Mouse (Mus musculus): ENCODE results near the gene Cyb5b. TPM values are rescaled to one million over a fixed set of nuclear protein-coding genes. Genes with fewer than 3 reads are reported as not detected.
"Not testable (repeated sequence)": the region's sequence is repeated elsewhere in the genome, so short reads cannot be mapped to it uniquely, and the experiment has no call there.

Gene Cyb5b
- polyA plus RNA-seq, 1 experiment from 2014 or later: 92.0 TPM

GRCm38 (mm10) chr8:107187631-107188030 lies 37.2 kb downstream of the Cyb5b start:
- WGBS: 78% methylated on average over 5 of the region's 5 CpGs
- ATAC-seq (ENCODE audit: insufficient read depth, low FRiP score, low read depth): no peak
- no peak overlapping the region for H3K4me2 ChIP-seq
- H3K27ac ChIP-seq: no peak overlapping the region
- H3K27me3 ChIP-seq (replicated peaks): no peaks in the 10 kb centered on the region
- H3K9me3 ChIP-seq: no peaks in the 10 kb centered on the region
- H3K36me3 ChIP-seq: peaks cover 19% of the 10 kb centered on the region; the same call in 1 of the 2 replicates
- H3K4me1 ChIP-seq: no peaks in the 10 kb centered on the region
- H3K4me3 ChIP-seq (replicated peaks): no peak overlapping the region
- H3K9ac ChIP-seq: no peak overlapping the region

- H3K27me3 ChIP-seq (replicated peaks): no peaks in the 10 kb centered on the region
- no peak overlapping the region for H3K4me3 ChIP-seq (replicated peaks)
- H3K4me1 ChIP-seq: no peaks in the 10 kb centered on the region
- H3K9me3 ChIP-seq: no peaks in the 10 kb centered on the region
- no peak overlapping the region for H3K4me2 ChIP-seq
- no peak for ATAC-seq (ENCODE audit: insufficient read depth, low FRiP score, low read depth)
- H3K36me3 ChIP-seq: no peaks in the 10 kb centered on the region
- H3K27ac ChIP-seq: no peak overlapping the region
- no peak overlapping the region for H3K9ac ChIP-seq
- WGBS: 69% methylated on average over 8 of the region's 8 CpGs
Measured at GRCm38 (mm10) chr8:107192631-107193030, 42.2 kb downstream of the Cyb5b start.

- H3K27ac ChIP-seq: no peak overlapping the region
- no peaks in the 10 kb centered on the region for H3K9me3 ChIP-seq
- H3K27me3 ChIP-seq (replicated peaks): no peaks in the 10 kb centered on the region
- H3K4me3 ChIP-seq (replicated peaks): no peak overlapping the region
- no peaks in the 10 kb centered on the region for H3K36me3 ChIP-seq
- no peak overlapping the region for H3K4me2 ChIP-seq
- H3K4me1 ChIP-seq: no peaks in the 10 kb centered on the region
- no peak for ATAC-seq (ENCODE audit: insufficient read depth, low FRiP score, low read depth)
- no peak overlapping the region for H3K9ac ChIP-seq
- 44% methylated on average over 6 of the region's 6 CpGs for WGBS
Measured at GRCm38 (mm10) chr8:107193331-107193730, 42.9 kb downstream of the Cyb5b start.

GRCm38 (mm10) chr8:107194786-107195451 lies 44.5 kb downstream of the Cyb5b start:
- no peak overlapping the region for H3K27ac ChIP-seq
- H3K4me3 ChIP-seq (replicated peaks): no peak overlapping the region
- H3K4me1 ChIP-seq: no peaks in the 10 kb centered on the region
- 87% methylated on average over 14 of the region's 14 CpGs for WGBS
- H3K9me3 ChIP-seq: no peaks in the 10 kb centered on the region
- ATAC-seq (ENCODE audit: insufficient read depth, low FRiP score, low read depth): no peak
- no peaks in the 10 kb centered on the region for H3K36me3 ChIP-seq
- H3K9ac ChIP-seq: no peak overlapping the region
- no peak overlapping the region for H3K4me2 ChIP-seq
- no peaks in the 10 kb centered on the region for H3K27me3 ChIP-seq (replicated peaks)

- Histone ChIP-seq H3K4me3 (replicated peaks) (no peak overlapping the region), H3K4me2 (peak overlapping the region; percentile 44), H3K36me3 (no peaks in the 10 kb centered on the region), H3K27ac (no peak overlapping the region), H3K9me3 (no peaks in the 10 kb centered on the region), H3K4me1 (no peaks in the 10 kb centered on the region), H3K9ac (no peak overlapping the region), H3K27me3 (replicated peaks) (no peaks in the 10 kb centered on the region)
- WGBS: 40% methylated on average over 24 of the region's 24 CpGs
- peak; percentile 10; the same call in 1 of the 2 replicates for ATAC-seq (ENCODE audit: insufficient read depth, low FRiP score, low read depth)
Measured at GRCm38 (mm10) chr8:107197901-107198826, 47.7 kb downstream of the Cyb5b start.

- Histone ChIP-seq H3K4me1 (peaks cover 8% of the 10 kb centered on the region; the same call in 1 of the 2 replicates), H3K27ac (no peak overlapping the region), H3K4me2 (no peak overlapping the region), H3K4me3 (replicated peaks) (no peak overlapping the region), H3K27me3 (replicated peaks) (no peaks in the 10 kb centered on the region), H3K9me3 (no peaks in the 10 kb centered on the region), H3K9ac (no peak overlapping the region), H3K36me3 (no peaks in the 10 kb centered on the region)
- ATAC-seq (ENCODE audit: insufficient read depth, low FRiP score, low read depth): no peak
- 85% methylated on average over 9 of the region's 9 CpGs for WGBS
Measured at GRCm38 (mm10) chr8:107205164-107205563, 54.7 kb downstream of the Cyb5b start.

GRCm38 (mm10) chr8:107205701-107206561 lies 55.5 kb downstream of the Cyb5b start:
- Histone ChIP-seq H3K4me1 (peaks cover 8% of the 10 kb centered on the region; the same call in 1 of the 2 replicates), H3K4me2 (no peak overlapping the region), H3K9ac (no peak overlapping the region), H3K27ac (peak overlapping the region; percentile 21; the same call in 1 of the 2 replicates), H3K9me3 (no peaks in the 10 kb centered on the region), H3K36me3 (no peaks in the 10 kb centered on the region), H3K27me3 (replicated peaks) (no peaks in the 10 kb centered on the region), H3K4me3 (replicated peaks) (no peak overlapping the region)
- ATAC-seq (ENCODE audit: insufficient read depth, low FRiP score, low read depth): 0 out of 2 replicates have a peak, but pooled peaks have one; percentile 27
- 67% methylated on average over 23 of the region's 23 CpGs for WGBS

- Histone ChIP-seq H3K27ac (no peak overlapping the region), H3K4me2 (no peak overlapping the region), H3K4me1 (peaks cover 8% of the 10 kb centered on the region; the same call in 1 of the 2 replicates), H3K27me3 (replicated peaks) (no peaks in the 10 kb centered on the region), H3K4me3 (replicated peaks) (no peak overlapping the region), H3K9ac (no peak overlapping the region), H3K9me3 (no peaks in the 10 kb centered on the region), H3K36me3 (no peaks in the 10 kb centered on the region)
- 78% methylated on average over 9 of the region's 9 CpGs for WGBS
- ATAC-seq (ENCODE audit: insufficient read depth, low FRiP score, low read depth): no peak
Measured at GRCm38 (mm10) chr8:107206782-107207525, 56.5 kb downstream of the Cyb5b start.

- WGBS: 54% methylated on average over 7 of the region's 7 CpGs
Measured at GRCm38 (mm10) chr8:107209185-107209584, 58.7 kb downstream of the Cyb5b start.

GRCm38 (mm10) chr8:107212006-107212405 lies 61.6 kb downstream of the Cyb5b start:
- Histone ChIP-seq H3K4me2 (no peak overlapping the region), H3K9ac (no peak overlapping the region), H3K4me1 (no peaks in the 10 kb centered on the region), H3K27ac (no peak overlapping the region), H3K27me3 (replicated peaks) (no peaks in the 10 kb centered on the region), H3K36me3 (no peaks in the 10 kb centered on the region), H3K4me3 (replicated peaks) (no peak overlapping the region), H3K9me3 (no peaks in the 10 kb centered on the region)
- ATAC-seq (ENCODE audit: insufficient read depth, low FRiP score, low read depth): no peak
- WGBS: 89% methylated on average over 7 of the region's 7 CpGs

More at GRCm38 (mm10) chr8:107209185-107209584, 58.7 kb downstream of the Cyb5b start:
- Histone ChIP-seq H3K4me1 (peaks cover 8% of the 10 kb centered on the region; the same call in 1 of the 2 replicates), H3K27me3 (replicated peaks) (no peaks in the 10 kb centered on the region), H3K4me3 (replicated peaks) (no peak overlapping the region), H3K9me3 (no peaks in the 10 kb centered on the region), H3K27ac (no peak overlapping the region), H3K4me2 (no peak overlapping the region), H3K9ac (no peak overlapping the region), H3K36me3 (no peaks in the 10 kb centered on the region)
- ATAC-seq (ENCODE audit: insufficient read depth, low FRiP score, low read depth): no peak

- not testable (repeated sequence) for H3K4me3 ChIP-seq (replicated peaks); H3K9me3 ChIP-seq; H3K27me3 ChIP-seq (replicated peaks); H3K4me2 ChIP-seq; H3K36me3 ChIP-seq; H3K4me1 ChIP-seq; H3K27ac ChIP-seq; H3K9ac ChIP-seq; ATAC-seq (ENCODE audit: insufficient read depth, low FRiP score, low read depth)
- WGBS: 66% methylated on average over 7 of the region's 7 CpGs
Measured at GRCm38 (mm10) chr8:107217230-107217629, 66.8 kb downstream of the Cyb5b start.

Data from stomach, embryonic 15.5 days (tissue).